Mouse (Mus musculus): Measurements from ENCODE around the gene Agap1.

The Agap1 gene

DNA sequence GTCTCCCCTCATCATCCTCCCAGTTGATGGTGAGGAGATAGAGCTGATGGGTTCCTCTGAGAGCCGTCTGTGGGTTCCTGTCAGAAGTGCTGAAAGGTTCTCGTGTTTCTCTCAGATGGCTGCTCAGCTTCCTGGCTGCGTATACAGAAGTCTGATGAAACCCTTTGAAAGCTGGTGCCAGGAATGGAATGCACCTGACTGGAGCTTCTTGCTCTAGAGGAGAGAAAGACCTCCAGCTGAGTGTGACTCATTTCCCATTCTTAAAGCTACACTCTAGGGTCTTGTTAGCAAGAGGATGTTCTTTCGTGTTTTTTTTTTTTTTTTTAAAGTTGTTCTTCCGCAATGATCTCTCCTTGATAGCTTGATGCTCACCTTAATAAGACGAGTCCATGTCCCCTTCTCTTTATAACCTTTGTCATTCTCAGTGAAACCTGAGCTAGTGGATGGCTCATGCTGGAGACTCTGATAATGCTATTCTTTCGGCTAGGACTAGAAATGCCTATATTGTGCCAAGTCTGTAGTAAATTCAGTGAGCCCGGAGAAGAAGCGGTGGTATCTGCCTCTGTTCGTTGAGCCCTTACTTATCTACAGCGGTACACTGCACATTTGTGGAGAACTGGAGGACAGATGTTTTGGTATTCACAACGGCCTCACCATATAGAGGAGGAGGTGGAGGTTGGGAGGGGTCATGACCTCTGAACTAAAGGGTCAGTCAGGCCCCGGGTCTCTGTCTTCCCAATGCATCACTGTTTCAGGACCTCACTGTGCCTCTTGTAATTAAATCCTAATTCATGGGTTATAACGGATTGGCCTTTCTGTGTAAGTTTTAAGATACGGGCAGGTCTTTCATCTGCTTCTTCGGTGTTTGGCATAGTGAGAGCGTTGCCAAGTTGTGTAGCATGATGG is 2.8 kb downstream of the Agap1 start:
- DNase-seq (ENCODE audit: low read depth) = no peak

GRCm38 (mm10) chr1:89461881-89462280 is 7.3 kb downstream of the Agap1 start:
- DNase-seq (ENCODE audit: low read depth) = no peak

DNA sequence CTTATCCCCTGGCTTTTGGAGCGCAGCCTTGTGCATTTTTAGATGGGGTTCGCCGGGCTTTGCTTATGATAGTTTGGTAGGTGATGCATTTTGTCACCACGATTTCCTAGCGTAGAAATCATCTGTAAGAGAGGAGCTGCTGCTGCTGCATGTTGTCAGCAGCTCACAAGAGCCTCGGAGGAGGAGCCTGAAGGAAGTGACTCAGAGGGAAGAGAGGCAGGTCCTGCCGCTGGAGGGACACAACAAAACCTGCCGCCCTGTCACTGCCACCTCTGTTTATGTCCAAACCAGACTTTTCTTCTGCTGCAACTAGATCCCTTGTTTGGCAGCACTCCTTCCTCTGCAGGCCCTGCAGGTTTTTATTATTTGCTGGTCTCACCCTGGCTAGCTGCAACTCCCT is 8.5 kb downstream of the Agap1 start:
- no peak for DNase-seq (ENCODE audit: low read depth)

GRCm38 (mm10) chr1:89465417-89466002 is 10.9 kb downstream of the Agap1 start:
- DNase-seq (ENCODE audit: low read depth) = no peak

- DNase-seq (ENCODE audit: low read depth) = no peak
Measured at GRCm38 (mm10) chr1:89467321-89468069, 12.9 kb downstream of the Agap1 start.

DNA sequence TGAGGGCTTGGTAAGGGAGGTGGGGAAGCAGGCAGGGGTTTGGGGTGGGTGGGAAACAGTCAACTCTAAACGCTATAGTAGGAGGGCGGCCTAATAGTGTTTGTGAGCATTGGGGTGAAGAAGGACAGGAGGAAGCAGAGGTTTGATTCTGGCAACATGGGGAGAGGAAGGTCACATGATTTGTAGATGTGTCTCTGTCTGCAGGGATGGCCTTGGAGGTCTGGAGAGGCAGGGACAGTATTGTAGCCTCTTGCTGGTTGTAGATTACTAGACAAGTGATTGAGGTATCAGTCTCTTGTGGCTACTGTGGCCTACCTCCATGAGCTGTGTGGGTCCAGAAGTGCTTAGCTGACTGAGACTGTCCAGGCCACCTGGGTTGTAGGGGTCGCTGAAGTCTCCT is 13.5 kb downstream of the Agap1 start:
- no peak for DNase-seq (ENCODE audit: low read depth)

DNA sequence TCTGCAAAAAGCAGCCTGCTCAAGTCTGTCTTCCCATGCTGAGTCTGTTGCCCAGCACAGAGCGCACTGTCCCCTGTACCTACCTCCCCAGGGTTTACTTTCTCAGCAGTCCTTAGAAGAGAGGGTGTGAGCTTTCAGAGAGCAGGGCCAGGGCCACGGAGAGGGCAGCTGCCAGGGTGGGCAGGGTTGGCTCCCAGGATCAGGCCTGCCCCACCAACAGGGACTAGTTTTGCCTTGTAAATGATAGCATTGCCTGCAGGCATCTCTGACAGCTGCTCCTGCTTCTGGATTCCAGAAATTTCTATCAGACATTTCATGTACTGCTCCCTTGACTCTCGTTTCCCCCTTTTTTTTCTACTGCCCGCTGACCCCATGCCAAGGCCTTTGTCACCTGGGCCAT is 16.8 kb downstream of the Agap1 start:
- DNase-seq (ENCODE audit: low read depth) = no peak

DNA sequence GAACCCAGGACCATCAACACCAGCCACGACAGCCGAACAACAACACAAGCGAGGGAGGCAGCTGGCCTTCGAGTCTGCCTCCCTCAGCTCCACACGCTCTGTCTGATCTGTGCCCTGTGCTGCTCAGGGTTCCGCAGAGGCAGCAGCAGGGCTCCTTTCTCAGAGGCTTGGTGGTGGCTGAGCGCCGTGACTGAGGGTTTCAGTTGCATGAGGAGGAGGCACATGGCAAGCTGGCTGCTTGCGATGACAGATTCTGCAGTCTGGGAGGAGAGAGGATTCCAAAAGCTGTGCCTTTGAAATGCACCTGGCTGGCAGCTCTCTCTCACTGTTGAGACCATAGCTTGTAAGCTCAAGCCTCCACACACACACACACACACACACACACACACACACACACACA is 17.3 kb downstream of the Agap1 start:
- DNase-seq (ENCODE audit: low read depth) = no peak

GRCm38 (mm10) chr1:89473946-89474345 is 19.3 kb downstream of the Agap1 start:
- no peak for DNase-seq (ENCODE audit: low read depth)

DNA sequence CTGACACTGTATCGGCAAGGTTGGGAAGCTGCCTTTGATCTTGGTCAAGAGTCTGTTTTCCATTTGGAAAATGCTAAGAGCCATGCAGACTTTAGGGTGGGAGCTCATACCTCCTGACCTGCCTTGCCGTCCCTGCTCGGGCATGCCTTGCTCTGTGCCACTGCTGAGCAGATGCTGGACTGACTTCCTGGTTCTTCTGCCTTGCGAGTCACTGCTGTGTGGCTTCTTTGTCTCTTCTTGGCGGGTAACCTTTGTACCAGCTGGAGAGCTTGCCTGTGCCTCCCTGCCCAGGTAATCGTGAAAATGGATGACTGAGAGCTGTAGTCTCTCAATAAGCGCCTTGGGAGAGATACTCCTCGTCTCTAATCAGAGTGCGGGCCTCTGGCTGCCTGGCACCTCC is 20.2 kb downstream of the Agap1 start:
- no peak for DNase-seq (ENCODE audit: low read depth)

GRCm38 (mm10) chr1:89477033-89477432 is 22.4 kb downstream of the Agap1 start:
- DNase-seq (ENCODE audit: low read depth) = no peak

DNA sequence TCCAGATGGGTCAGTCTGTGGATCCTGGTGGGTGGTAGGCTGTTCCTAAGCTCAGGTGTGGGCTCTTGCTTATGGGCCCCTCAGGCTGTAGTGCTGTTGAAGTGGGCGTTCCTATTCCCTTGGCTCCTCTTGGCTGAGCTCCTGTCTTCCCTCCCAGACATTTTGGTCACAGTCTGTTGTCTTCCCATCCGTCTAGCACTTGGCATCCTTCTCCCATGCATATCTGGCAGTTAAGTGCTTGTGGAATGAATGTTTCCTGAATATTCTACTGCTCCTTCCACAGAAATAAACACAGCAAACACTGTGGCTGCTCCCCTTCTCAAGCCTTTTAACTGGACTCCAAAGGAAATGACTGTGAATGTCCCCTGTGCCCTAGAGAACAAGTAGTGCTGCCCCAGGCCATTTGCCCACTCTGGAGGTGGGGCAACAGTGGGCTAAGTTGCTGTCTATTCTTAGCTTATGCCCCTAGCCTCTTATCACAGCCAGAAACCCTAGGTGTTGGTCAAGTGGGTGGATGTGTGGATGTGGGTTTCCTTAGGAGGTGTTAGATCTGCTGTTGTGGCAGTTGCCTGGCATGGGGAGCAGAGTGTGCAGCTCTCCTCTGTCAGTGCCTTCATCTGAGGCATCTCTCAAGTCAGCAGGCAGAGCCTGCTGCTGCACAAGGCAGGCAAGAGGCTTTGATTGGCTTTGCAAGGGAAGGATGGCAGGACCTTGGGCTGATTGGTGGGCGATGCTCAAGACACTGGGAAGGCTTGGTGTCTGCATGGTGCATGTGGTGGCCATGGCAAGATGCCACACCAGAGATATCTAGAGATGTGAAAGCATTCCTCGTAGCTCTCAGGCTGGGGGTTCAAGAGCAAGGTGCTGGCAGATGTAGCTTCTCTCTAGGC is 24.2 kb downstream of the Agap1 start:
- no peak for DNase-seq (ENCODE audit: low read depth)

DNA sequence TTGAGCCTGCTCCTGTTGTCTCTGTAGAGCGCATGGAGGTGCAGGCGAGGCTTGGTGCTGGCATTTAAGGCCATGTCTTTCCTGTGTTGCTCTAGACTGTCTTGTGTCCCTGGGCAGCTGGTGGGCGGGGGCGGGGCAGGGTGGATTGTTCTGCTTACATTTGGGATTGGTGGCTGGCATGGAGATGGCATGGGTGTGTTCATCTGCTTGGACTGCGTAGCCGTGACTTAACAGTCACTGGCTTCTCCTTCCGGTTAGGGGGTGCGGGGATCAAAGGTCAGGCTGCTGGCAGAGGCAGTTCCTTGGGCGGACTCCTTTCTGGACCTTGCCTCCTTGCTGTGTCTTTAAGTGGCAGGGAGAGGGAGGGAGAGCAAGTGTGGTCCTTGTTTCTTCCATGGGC is 26.5 kb downstream of the Agap1 start:
- no peak for DNase-seq (ENCODE audit: low read depth)

DNA sequence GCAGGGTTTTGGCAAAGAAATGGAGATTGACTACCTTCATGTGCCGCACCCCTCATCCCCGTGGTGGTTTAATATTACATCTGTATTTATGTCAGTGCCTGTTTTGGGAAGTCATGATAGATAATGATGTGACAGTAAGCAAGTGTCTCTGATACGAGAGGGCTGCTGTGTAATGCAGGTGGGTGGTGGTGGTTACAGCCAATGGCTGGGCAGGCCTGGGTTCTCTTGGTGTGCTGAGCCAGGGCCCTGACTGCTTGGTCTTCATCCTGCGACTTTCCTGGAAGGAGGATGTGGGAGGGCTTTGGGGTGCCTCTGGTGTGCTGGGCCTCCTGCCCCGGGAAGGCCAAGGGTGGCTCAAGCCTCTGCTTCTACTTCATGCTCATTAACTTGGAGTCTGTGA is 28.2 kb downstream of the Agap1 start:
- DNase-seq (ENCODE audit: low read depth) = no peak

- no peak for DNase-seq (ENCODE audit: low read depth)
Measured at GRCm38 (mm10) chr1:89486891-89487290, 32.3 kb downstream of the Agap1 start.

DNA sequence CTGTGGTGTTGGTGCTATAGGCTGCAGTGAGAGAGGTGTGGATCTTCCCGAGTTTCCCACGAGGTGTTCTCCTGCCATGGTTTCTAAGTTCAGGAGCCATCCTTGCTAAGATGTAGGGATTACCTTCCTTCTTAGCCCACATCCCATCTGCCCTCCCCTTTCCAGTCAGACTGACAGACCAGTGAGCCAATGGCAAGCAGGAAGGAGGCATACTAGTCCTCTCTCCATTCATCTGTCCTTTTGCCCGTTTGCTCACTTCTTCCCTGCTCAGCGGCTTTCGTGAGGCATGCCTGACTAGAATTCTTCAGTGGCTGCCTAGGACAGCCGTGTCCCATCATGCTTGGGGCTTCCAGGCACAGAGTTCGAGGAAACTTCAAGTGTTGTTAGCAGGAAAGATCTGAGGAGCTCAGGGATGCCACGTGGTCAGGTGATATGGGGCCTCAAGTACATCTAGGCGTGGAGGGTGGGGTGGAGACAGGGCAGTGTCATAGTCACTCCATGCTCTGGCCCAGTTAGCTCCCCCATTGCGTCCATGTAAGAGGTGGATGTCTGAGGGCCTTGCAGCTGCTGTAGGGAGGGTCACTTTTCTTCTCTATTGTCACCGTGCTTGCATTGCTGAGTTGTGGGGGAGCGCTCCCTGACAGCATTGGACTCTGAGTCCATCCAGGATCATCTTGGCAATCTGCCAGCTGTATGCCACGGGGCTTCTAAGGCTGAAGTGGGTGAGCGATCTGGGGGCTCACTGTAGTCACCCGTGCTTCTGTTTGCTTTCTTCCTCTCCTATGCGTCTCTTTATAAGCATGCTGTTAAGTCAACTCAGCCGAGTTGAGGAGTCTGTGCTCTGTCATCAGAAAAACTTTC is 34.7 kb downstream of the Agap1 start:
- DNase-seq (ENCODE audit: low read depth) = no peak

DNA sequence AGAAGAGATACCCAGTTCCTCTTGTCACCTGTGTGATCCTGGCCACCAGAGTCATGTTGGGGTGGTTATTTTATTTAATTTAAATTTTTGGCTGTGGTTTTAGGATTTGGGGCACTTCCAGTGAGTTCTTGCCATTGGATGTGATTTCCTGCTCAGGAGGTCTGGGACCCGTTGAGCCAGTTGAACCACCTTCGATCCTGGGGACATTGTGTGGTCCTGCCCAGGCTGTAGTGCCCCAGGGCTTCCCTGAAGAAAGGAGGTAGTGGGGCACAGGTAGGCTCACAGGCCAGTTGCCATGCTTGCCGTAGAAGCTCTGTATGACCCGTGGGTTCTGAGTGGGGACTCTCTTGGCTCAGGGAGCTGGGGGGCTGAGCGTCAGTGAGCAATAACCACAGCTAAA is 38.6 kb downstream of the Agap1 start:
- no peak for DNase-seq (ENCODE audit: low read depth)

- no peak for DNase-seq (ENCODE audit: low read depth)
Measured at GRCm38 (mm10) chr1:89494816-89495215, 40.2 kb downstream of the Agap1 start.

- no peak for DNase-seq (ENCODE audit: low read depth)
Measured at GRCm38 (mm10) chr1:89496204-89496603, 41.6 kb downstream of the Agap1 start.

DNA sequence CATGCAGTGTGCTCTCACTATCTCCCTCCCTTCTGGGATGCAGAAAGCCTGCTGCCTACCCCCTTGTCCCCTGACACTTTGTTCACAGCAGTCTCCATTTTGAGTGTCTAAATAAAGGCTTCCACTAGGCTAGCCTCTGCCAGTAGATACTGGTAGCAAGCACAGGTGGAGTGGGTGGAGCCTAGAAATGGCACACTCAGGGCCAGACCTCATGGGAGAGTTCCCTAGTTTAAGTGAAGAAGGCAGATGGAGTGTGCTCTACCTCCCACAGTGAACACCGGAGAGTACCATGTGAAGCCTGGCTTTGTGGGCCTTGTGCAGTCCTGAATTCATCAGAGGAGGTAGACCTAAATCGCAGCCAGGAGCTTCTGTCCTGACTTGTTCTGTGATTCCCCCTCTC is 46.3 kb downstream of the Agap1 start:
- no peak for DNase-seq (ENCODE audit: low read depth)

DNA sequence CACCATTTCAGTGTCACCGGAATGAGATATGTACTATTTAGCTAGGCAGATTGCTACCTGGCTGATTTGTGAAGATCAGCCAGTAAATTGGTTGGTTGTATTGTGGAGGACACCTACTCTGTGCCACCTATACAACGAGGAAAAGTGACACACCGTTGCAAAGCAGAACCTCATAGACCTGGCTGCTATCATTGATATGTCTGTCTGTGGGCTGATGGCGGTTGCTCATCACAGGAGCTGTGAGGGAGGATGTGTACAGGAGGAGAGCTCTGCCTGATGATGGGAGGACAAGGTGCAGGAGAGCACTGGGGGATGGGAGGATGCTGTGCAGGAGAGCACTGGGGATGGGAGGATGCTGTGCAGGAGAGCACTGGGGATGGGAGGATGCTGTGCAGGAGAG is 46.7 kb downstream of the Agap1 start:
- DNase-seq (ENCODE audit: low read depth) = no peak

Measured in induced T-regulatory cell, adult 2 months (primary cell).